Mouse (Mus musculus) intestine, embryonic 14.5 days (tissue): ENCODE measurements around the gene Art1. TPM values are rescaled to one million over a fixed set of nuclear protein-coding genes. Genes with fewer than 3 reads are reported as not detected.

Experiments used
- polyA plus RNA-seq: library from polyadenylated mRNA; unstranded; fragments of >200 nt; fragmentation: Nextera tagmentation; extraction: Ambion mirVana; gene quantifications from 2 replicates; pipeline ENCODE4 v1.2.1, GENCODE M21; 2014

The Art1 gene
- polyA plus RNA-seq, 1 experiment from 2014 or later = 0.49 TPM

Other genes with a start within 250 kb of the Art1 start
- gene Folr2, start 244.5 kb upstream of the Art1 start, polyA plus RNA-seq = 2.1 and 2.5 TPM in 2 replicates
- 71.3 and 76.3 TPM in 2 replicates for gene Anapc15, start 238.0 kb upstream of the Art1 start, polyA plus RNA-seq
- 76.1 and 79.2 TPM in 2 replicates for gene Folr1, start 231.0 kb upstream of the Art1 start, polyA plus RNA-seq
- gene Lamtor1, start 195.8 kb upstream of the Art1 start, polyA plus RNA-seq = 153 and 167 TPM in 2 replicates
- gene Tomt, start 195.4 kb upstream of the Art1 start, polyA plus RNA-seq = 0.44 and 0.97 TPM in 2 replicates
- 6.8 and 10.1 TPM in 2 replicates for gene Lrrc51, start 167.8 kb upstream of the Art1 start, polyA plus RNA-seq
- 99.6 and 101 TPM in 2 replicates for gene Numa1, start 167.6 kb upstream of the Art1 start, polyA plus RNA-seq
- 2.7 and 2.8 TPM in 2 replicates for gene Il18bp, start 83.1 kb upstream of the Art1 start, polyA plus RNA-seq
- gene Rnf121, start 36.3 kb upstream of the Art1 start, polyA plus RNA-seq = 29.3 and 31.7 TPM in 2 replicates
- 22.7 and 25.8 TPM in 2 replicates for gene Xndc1, start 36.2 kb upstream of the Art1 start, polyA plus RNA-seq
- gene Xntrpc, start 36.0 kb upstream of the Art1 start, polyA plus RNA-seq = 1.1 and 1.5 TPM in 2 replicates
- gene Trpc2, start 18.6 kb upstream of the Art1 start, polyA plus RNA-seq = not detected in 2 replicates
- gene Art5, start 7.7 kb downstream of the Art1 start, polyA plus RNA-seq = 0.46 and 0.67 TPM in 2 replicates
- gene Chrna10, start 15.1 kb downstream of the Art1 start, polyA plus RNA-seq = not detected in 2 replicates
- 46.6 and 52.1 TPM in 2 replicates for gene Nup98, start 108.4 kb downstream of the Art1 start, polyA plus RNA-seq
- 88.9 and 92.6 TPM in 2 replicates for gene Pgap2, start 108.5 kb downstream of the Art1 start, polyA plus RNA-seq
- gene Rhog, start 154.3 kb downstream of the Art1 start, polyA plus RNA-seq = 63.7 and 65.0 TPM in 2 replicates
- gene Stim1, start 166.1 kb downstream of the Art1 start, polyA plus RNA-seq = 22.4 and 23.6 TPM in 2 replicates